Mouse (Mus musculus): Measurements from ENCODE around the gene Cnst. TPM values are rescaled to one million over a fixed set of nuclear protein-coding genes. Genes with fewer than 3 reads are reported as not detected.

Cnst gene
- total RNA-seq (2021), result 10 to 100 TPM; 25.8 to 27.7 TPM
- long read RNA-seq, experiment 1, full-length matches to known transcripts, result 4 of 6 reads
- long read RNA-seq, experiment 1, partial matches to known transcripts, result 2 of 6 reads
- long read RNA-seq, experiment 1, other reads (novel, unspliced or antisense), result 0 of 6 reads
- long read RNA-seq, experiment 2, full-length matches to known transcripts, result 19 of 34 reads
- long read RNA-seq, experiment 2, partial matches to known transcripts, result 10 of 34 reads
- long read RNA-seq, experiment 2, other reads (novel, unspliced or antisense), result 5 of 34 reads

GRCm38 (mm10) chr1:179545768-179546550, at the start of gene Cnst, which contains the start of gene Tfb2m:
Gene Cnst, plus strand, starts transcription at chr1:179546370.
Gene Tfb2m, minus strand, starts transcription at chr1:179546267.
- DNase-seq (ENCODE audit: low spot score in 2 of 2), result peak; percentile 87 to 97

- no peak for DNase-seq (ENCODE audit: low spot score in 2 of 2)
Measured at GRCm38 (mm10) chr1:179499257-179499656, 46.9 kb upstream of the Cnst start.

GRCm38 (mm10) chr1:179502565-179502964, 43.6 kb upstream of the Cnst start:
- no peak for DNase-seq (ENCODE audit: low spot score in 2 of 2)

- no peak for DNase-seq (ENCODE audit: low spot score in 2 of 2)
Measured at GRCm38 (mm10) chr1:179506530-179507315, 39.4 kb upstream of the Cnst start.

GRCm38 (mm10) chr1:179510546-179511340, 35.4 kb upstream of the Cnst start:
- DNase-seq (ENCODE audit: low spot score in 2 of 2), result no peak

GRCm38 (mm10) chr1:179511895-179512294, 34.3 kb upstream of the Cnst start:
- DNase-seq (ENCODE audit: low spot score in 2 of 2), result no peak

GRCm38 (mm10) chr1:179516941-179517712, 29.0 kb upstream of the Cnst start:
- DNase-seq (ENCODE audit: low spot score in 2 of 2), result no peak

GRCm38 (mm10) chr1:179517713-179518465, 28.3 kb upstream of the Cnst start, which contains the start of gene Smyd3:
Gene Smyd3, minus strand, starts transcription at chr1:179518041.
- peak; percentile 60 to 63 for DNase-seq (ENCODE audit: low spot score in 2 of 2)

- no peak for DNase-seq (ENCODE audit: low spot score in 2 of 2)
Measured at GRCm38 (mm10) chr1:179519901-179520300, 26.3 kb upstream of the Cnst start.

- no peak for DNase-seq (ENCODE audit: low spot score in 2 of 2)
Measured at GRCm38 (mm10) chr1:179539054-179539453, 7.1 kb upstream of the Cnst start.

GRCm38 (mm10) chr1:179539887-179540286, 6.3 kb upstream of the Cnst start:
- no peak for DNase-seq (ENCODE audit: low spot score in 2 of 2)

- no peak for DNase-seq (ENCODE audit: low spot score in 2 of 2)
Measured at GRCm38 (mm10) chr1:179541502-179541901, 4.7 kb upstream of the Cnst start.

GRCm38 (mm10) chr1:179546551-179546917, 364 bp downstream of the Cnst start:
- DNase-seq (ENCODE audit: low spot score in 2 of 2), result no peak

GRCm38 (mm10) chr1:179547176-179547575, 1.0 kb downstream of the Cnst start:
- DNase-seq (ENCODE audit: low spot score in 2 of 2), result no peak

- DNase-seq (ENCODE audit: low spot score in 2 of 2), result no peak
Measured at GRCm38 (mm10) chr1:179548220-179548619, 2.0 kb downstream of the Cnst start.

GRCm38 (mm10) chr1:179548996-179549752, 3.0 kb downstream of the Cnst start:
- no peak for DNase-seq (ENCODE audit: low spot score in 2 of 2)

- no peak for DNase-seq (ENCODE audit: low spot score in 2 of 2)
Measured at GRCm38 (mm10) chr1:179551336-179551735, 5.2 kb downstream of the Cnst start.

- no peak for DNase-seq (ENCODE audit: low spot score in 2 of 2)
Measured at GRCm38 (mm10) chr1:179551921-179552320, 5.8 kb downstream of the Cnst start.

GRCm38 (mm10) chr1:179552751-179553150, 6.6 kb downstream of the Cnst start:
- DNase-seq (ENCODE audit: low spot score in 2 of 2), result no peak
